Mouse (Mus musculus) bone marrow, adult 2 months (tissue): ENCODE measurements around the gene Nfkb1.

ENCODE experiments used
- CTCF ChIP-seq: fragments of 200-500 bp; IDR thresholded peaks from 2 replicates; pipeline ENCODE4 v1.5.1; 2011; ENCODE audit warnings: low read length, control low read depth; ENCODE audit not compliant: control insufficient read depth, insufficient read depth
- POLR2A ChIP-seq: fragments of 200-500 bp; IDR thresholded peaks from 2 replicates; pipeline ENCODE4 v1.6.1; 2011; ENCODE audit warnings: low read depth, mild to moderate bottlenecking, control low read depth, low read length, borderline replicate concordance; ENCODE audit not compliant: control insufficient read depth

DNA sequence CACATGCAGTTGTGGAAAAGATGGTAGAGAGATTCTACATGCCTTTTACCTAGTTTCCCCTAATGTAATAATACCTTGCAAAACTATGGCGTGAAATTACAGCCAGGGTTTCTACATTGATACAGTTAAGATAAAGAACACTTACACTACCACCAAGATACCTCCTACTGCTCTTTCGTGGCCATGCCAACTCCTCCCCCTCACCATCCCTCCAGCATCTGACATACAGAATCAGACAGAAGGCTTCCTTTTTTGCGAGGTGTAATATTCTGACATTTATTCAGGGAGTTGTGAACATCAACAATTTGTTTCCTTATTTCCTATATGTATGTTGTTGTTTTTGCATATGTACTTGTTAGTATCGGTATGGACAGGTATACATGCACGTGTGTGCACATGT lies 11.3 kb upstream of the Nfkb1 start:
- TF ChIP-seq CTCF (no peak), POLR2A (no peak)
